Mouse (Mus musculus): ENCODE results near the gene Lsm10.
A peak's percentile ranks its signal among the peaks of the same experiment; 100 is the strongest.

The Lsm10 gene

GRCm38 (mm10) chr4:126096464-126097111, at the start of gene Lsm10:
Lsm10 (plus strand) TSS chr4:126096623.
- DNase-seq (ENCODE audit: low spot score in 2 of 2) = peak; percentile 91 to 97

DNA sequence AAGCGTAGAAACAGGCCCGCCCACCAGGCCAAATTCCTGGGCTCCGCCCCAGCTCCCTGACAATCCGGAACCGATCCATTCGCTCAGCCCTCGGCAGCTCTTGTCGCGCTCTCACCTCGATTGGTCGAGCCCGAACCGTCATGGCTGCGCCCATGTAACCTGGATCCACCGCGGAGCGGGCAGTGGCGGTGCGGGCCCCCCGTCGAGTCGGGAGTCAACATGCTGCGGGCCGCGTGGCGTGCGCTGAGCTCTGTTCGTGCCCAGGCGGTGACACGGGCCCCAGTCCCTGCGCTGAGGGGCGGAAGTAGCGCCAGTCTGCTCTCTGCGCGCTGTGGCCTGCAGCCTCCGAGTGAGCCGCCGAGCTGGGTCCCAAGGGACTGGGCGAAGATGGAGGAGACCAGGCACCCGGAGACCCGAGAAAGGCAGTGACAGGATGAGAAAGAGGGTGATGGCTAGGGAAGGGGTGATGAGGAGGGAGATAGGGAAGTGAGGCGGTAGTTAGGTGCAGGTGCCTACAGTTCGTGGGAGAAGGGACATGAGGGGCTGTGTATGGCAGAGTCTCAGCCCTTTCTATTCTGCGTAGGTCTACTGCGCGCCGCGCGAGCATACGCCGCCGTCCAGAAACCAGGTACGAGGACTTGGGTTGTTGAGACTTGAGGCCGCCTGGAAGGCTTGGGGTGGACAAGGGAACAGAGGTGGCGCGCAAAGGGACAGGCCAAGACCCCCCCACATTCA, 49.4 kb upstream of the Lsm10 start, which contains the start of gene Mrps15:
Gene Mrps15 (plus strand): TSS at position 75 of the 735 bp plus-strand sequence.
- peak in 1 of 2 experiments; percentile 84 for DNase-seq (ENCODE audit: low spot score in 2 of 2)

- DNase-seq (ENCODE audit: low spot score in 2 of 2) = peak in 1 of 2 experiments; percentile 78
Observed at GRCm38 (mm10) chr4:126051617-126052016, 44.8 kb upstream of the Lsm10 start.

DNA sequence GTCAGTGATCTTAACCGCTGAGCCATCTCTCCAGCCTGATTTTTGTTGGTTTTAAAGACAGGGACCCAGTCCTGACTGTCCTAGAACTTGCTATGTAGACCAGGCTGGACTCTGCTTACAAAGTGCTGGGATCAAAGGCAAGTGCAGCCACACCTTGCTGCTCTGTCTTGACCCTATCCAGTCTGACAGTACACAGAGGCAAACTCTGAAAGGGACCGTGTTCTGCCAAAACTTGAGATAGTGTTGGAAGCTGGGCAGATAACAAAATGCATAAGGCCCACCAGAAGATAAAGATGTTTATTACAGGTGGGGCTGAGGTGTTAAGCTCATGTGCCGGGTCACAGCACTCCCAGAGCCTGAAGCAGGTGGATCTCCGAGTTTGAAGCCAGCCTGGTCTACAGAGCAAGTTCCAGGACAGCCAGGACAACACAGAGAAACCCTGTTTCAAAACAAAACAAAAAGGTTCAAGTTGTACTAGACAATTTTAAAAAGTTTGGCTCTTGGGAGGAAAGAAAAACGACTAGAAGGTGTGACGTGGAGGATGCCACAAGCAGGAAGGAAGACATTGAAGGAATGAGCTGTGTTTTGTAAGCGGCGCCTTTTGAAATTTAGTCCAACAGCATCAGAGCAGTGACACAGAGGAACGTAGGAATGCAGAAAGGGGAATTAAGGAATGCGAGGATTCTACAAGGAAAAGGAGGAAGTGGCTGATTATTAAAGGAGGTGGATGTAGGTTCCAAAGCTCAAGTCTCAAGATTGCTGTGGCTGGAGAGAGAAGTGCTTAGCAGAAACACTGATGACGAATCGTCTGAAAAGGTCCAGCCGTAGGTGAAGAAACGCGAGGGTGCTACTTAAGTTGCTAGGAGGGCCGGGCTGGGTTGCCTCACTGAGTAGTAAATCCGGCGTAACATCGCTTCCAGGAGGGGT, 39.0 kb upstream of the Lsm10 start:
- no peak for DNase-seq (ENCODE audit: low spot score in 2 of 2)

GRCm38 (mm10) chr4:126058134-126058996, 38.1 kb upstream of the Lsm10 start, which contains the start of gene Oscp1:
Oscp1 (plus strand) TSS chr4:126058565.
- peak; percentile 88 to 96 for DNase-seq (ENCODE audit: low spot score in 2 of 2)

GRCm38 (mm10) chr4:126058997-126059362, 37.4 kb upstream of the Lsm10 start:
- DNase-seq (ENCODE audit: low spot score in 2 of 2) = peak; percentile 51 to 83

- DNase-seq (ENCODE audit: low spot score in 2 of 2) = no peak
Observed at GRCm38 (mm10) chr4:126062856-126063255, 33.6 kb upstream of the Lsm10 start.

GRCm38 (mm10) chr4:126065241-126065640, 31.2 kb upstream of the Lsm10 start:
- peak; percentile 55 to 57 for DNase-seq (ENCODE audit: low spot score in 2 of 2)

DNA sequence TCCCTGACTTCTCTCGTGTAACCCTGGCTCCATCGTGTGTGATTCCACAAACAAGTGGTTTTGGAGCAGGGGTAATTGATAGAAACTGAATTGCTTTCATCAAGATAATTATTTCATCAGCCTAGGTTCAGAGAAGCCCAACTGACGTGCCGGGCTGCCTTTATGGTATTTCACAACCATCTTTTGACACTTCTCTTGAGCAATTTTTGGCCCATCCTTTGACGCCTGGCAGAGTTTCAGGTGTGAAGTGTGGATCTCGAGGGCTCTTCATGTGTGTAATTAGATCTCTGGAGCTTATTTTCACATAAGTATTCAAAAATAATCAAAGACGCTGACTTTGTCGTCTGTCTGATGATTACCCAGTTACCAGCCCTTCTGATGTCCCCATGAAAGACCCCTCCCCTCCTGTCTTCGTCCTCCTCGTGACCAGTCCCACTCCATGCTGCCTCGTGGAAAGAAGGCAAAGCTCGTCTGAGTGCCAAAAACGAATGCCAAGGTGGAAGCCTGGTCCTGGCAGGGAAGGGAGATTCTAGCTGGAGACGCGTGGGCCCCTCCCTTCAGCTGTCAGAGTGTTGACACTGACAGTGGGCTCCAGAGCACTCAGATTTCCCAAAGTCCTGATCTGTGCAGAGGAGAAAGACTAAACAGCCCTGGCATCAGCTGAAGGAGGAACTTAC, 28.9 kb upstream of the Lsm10 start:
- DNase-seq (ENCODE audit: low spot score in 2 of 2) = peak in 1 of 2 experiments; percentile 36

GRCm38 (mm10) chr4:126068842-126069241, 27.6 kb upstream of the Lsm10 start:
- DNase-seq (ENCODE audit: low spot score in 2 of 2) = no peak

DNA sequence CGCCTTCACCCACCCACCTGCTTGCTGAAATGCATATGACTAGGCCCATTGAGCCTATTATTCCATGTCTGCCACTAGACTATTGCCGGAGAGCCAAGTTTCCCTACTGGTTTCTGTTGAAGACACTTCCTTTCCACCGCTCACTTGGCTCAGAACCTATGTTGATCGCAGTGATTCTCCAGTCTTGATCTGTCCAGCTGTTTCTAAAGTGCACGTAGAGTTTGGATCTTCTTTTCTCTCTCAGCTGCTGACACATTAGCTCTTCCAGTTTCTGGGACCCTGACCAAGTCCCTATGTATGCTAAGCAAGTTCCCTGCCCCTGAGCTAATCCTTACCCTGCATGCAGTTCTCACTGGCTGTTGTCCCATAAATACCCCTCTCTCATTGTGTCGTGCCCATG, 18.6 kb upstream of the Lsm10 start:
- no peak for DNase-seq (ENCODE audit: low spot score in 2 of 2)

GRCm38 (mm10) chr4:126079266-126079665, 17.2 kb upstream of the Lsm10 start:
- no peak for DNase-seq (ENCODE audit: low spot score in 2 of 2)

GRCm38 (mm10) chr4:126081601-126082000, 14.8 kb upstream of the Lsm10 start:
- no peak for DNase-seq (ENCODE audit: low spot score in 2 of 2)

- DNase-seq (ENCODE audit: low spot score in 2 of 2) = no peak
Observed at GRCm38 (mm10) chr4:126083021-126083420, 13.4 kb upstream of the Lsm10 start.

DNA sequence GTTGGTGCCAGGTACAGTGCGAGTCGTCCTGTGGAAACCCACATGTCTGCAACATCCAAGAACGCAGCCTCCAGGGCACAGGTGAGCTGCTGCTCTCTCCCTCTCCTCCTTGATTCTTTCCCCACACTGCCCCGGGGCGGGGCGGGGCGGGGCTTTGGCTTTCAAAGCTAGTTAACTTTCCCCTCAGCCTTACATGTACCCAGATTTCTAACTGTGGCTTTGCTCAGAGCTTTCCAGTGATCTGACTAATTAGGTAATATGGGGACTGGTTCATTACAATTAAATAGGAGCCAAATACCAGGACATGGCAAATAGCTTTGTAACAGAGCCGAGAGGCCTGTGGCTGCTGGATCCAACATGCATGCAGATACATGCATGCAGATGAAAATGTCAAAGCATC, 12.0 kb upstream of the Lsm10 start:
- no peak for DNase-seq (ENCODE audit: low spot score in 2 of 2)

DNA sequence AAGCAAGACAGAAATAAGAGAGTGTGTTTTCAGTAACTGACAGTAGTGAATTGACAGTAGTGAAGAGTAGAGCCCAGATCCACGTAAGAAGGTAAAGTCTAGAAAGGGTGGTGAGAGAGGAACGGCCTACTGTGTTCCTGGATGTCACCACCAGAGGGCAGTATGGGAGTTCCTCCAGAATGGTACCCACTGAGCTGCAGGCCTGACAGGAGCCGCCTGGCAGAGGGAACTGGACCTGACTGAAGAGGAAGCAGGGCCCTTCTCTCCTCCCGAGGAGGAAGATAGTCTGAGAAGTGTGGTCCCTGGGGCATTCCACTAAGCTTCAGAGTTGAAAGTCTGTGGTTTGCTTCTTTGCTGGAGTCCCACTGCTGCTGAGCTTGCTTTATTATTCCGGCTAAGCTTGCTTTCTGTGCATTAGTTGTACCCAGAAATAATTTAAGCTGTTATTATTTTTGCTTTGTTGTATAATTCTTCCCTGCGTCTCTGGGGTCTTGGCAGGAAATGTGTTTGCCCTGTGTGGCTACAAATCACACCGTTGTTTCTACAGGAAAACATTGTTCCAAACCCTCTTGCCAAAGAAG, 10.3 kb upstream of the Lsm10 start:
- peak in 1 of 2 experiments; percentile 82 for DNase-seq (ENCODE audit: low spot score in 2 of 2)

DNA sequence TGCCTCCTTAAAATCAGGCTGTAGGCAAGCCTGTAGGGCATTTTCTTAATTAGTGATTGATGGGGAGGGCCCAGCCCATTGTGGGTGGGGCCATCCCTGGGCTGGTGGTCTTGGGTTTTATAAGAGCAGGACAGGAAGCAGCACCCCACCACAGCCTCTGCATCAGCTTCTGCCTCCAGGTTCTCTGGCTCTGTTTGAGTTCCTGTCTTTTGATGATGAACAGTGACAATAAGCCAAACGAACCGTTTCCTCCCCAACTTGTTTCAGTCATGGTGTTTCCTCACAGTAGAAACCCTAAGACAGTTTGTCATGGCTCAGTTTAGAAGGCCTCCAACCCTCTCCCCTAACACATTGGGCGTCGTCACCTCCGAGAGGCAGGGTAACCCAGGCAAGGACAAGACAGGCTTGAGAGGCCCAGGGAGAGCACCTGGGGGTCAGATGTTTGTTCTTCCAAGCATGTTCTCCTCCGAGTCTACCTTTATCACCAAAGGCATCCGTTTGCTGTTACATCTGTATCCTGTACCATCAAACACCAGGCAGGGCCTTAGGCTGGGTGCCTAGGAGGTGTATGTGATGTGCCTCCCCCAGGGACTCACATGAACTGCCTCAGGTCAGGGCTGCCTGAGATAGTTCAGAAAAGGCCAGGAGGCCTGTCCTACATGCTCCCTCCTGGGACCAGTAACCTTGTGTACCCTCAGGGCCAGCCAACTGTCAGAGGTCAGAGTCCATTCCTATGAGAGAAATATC, 6.1 kb upstream of the Lsm10 start:
- no peak for DNase-seq (ENCODE audit: low spot score in 2 of 2)

GRCm38 (mm10) chr4:126090848-126091124, 5.6 kb upstream of the Lsm10 start:
- DNase-seq (ENCODE audit: low spot score in 2 of 2) = no peak

GRCm38 (mm10) chr4:126091873-126092272, 4.5 kb upstream of the Lsm10 start:
- DNase-seq (ENCODE audit: low spot score in 2 of 2) = no peak

Measured in left cerebral cortex, adult 9 months (tissue).